Mouse (Mus musculus) forebrain, embryonic 11.5 days (tissue): ENCODE results near the gene Inpp5d. TPM values are rescaled to one million over a fixed set of nuclear protein-coding genes. Genes with fewer than 3 reads are reported as not detected.

ENCODE experiments used
- ATAC-seq: fragments of 200-750 bp; cut with Nextera tagmentation; replicated peaks from 2 replicates; pipeline ENCODE4 v1.8.0; 2017; ENCODE audit warnings: moderate TSS enrichment; ENCODE audit not compliant: low FRiP score
- DNase-seq: peaks from one replicate; pipeline ENCODE4 v3.0.0-alpha.2; 2017; ENCODE audit warnings: low spot score
- H3K27ac ChIP-seq: fragments of 300-500 bp; sonication (generic); 2 replicates; pipeline ENCODE4 v1.5.1; 2014; ENCODE audit warnings: low read depth, low read length
- H3K27me3 ChIP-seq: fragments of 300-500 bp; sonication (generic); 2 replicates; pipeline ENCODE4 v1.6.1; 2014; ENCODE audit warnings: mild to moderate bottlenecking, low read length, mixed read lengths; ENCODE audit not compliant: control insufficient read depth, insufficient read depth
- H3K36me3 ChIP-seq: fragments of 300-500 bp; sonication (generic); 2 replicates; pipeline ENCODE4 v1.6.1; 2014; ENCODE audit warnings: mild to moderate bottlenecking, low read length, moderate library complexity, mixed read lengths; ENCODE audit not compliant: control insufficient read depth, insufficient read depth
- H3K4me1 ChIP-seq: fragments of 300-500 bp; sonication (generic); replicated peaks from 2 replicates; pipeline ENCODE4 v1.6.1; 2014; ENCODE audit warnings: low read length, mixed read lengths; ENCODE audit not compliant: control insufficient read depth, insufficient read depth
- H3K4me2 ChIP-seq: fragments of 300-500 bp; sonication (generic); 2 replicates; pipeline ENCODE4 v1.6.1; 2014; ENCODE audit warnings: low read depth, mild to moderate bottlenecking, low read length, moderate library complexity, mixed read lengths; ENCODE audit not compliant: severe bottlenecking
- H3K4me3 ChIP-seq: fragments of 300-500 bp; sonication (generic); 2 replicates; pipeline ENCODE4 v1.5.1; 2014; ENCODE audit warnings: low read depth, low read length
- H3K9ac ChIP-seq: fragments of 300-500 bp; sonication (generic); 2 replicates; pipeline ENCODE4 v1.6.1; 2014; ENCODE audit warnings: low read length
- H3K9me3 ChIP-seq: fragments of 300-500 bp; sonication (generic); 2 replicates; pipeline ENCODE4 v1.6.1; 2016; ENCODE audit warnings: low read length, mixed read lengths; ENCODE audit not compliant: control insufficient read depth
- WGBS: fragments of 180-500 bp; shearing (Covaris S2); extraction: QIAGEN DNeasy Blood & Tissue Kit; methylation state at CpG from one replicate; pipeline ENCODE4 v1.1.7; 2014; 5-methylcytosine and 5-hydroxymethylcytosine counted together
- polyA plus RNA-seq: library from polyadenylated mRNA; unstranded; fragments of >200 nt; fragmentation: Nextera tagmentation; extraction: Ambion mirVana; gene quantifications from 2 replicates; pipeline ENCODE4 v1.2.1, GENCODE M21; 2014

The Inpp5d gene
- polyA plus RNA-seq, 1 experiment from 2014 or later: 3.6 TPM

DNA sequence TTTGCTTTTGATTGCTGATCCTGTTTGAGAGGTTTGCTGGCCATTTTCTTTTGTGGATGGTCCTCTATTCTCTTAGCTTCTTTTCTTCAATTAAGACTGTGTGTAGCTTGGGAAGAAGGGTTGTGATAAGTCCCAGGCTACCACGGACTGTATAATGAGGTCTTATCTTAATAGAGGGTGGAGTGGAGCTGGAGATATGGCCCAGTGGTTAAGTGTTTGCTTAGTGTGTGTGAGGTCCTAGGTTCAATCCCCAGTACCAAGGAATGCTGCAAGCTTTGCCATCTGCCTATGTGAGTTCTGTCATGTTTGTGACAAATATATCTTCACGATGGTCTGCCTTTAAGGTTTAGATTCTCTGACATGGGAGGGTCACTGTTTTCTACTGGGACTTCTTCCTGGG, 8.0 kb downstream of the Inpp5d start:
- DNase-seq (no peak), ATAC-seq (no peak)
- Histone ChIP-seq H3K9ac (no peak overlapping the region), H3K27ac (no peak overlapping the region), H3K27me3 (no peaks in the 10 kb centered on the region), H3K9me3 (no peaks in the 10 kb centered on the region), H3K4me2 (no peak overlapping the region), H3K4me1 (no peaks in the 10 kb centered on the region), H3K4me3 (no peak overlapping the region), H3K36me3 (no peaks in the 10 kb centered on the region)
- 78% methylated on average over 2 of the region's 2 CpGs for WGBS

GRCm38 (mm10) chr1:87631584-87631983, 11.5 kb downstream of the Inpp5d start:
- WGBS: 87% methylated on average over 10 of the region's 10 CpGs
- no peak overlapping the region for H3K9ac ChIP-seq
- H3K9me3 ChIP-seq: no peaks in the 10 kb centered on the region
- no peaks in the 10 kb centered on the region for H3K27me3 ChIP-seq
- no peak for DNase-seq
- H3K4me1 ChIP-seq: no peaks in the 10 kb centered on the region
- H3K4me3 ChIP-seq: no peak overlapping the region
- no peak for ATAC-seq
- H3K36me3 ChIP-seq: no peaks in the 10 kb centered on the region
- H3K4me2 ChIP-seq: no peak overlapping the region
- no peak overlapping the region for H3K27ac ChIP-seq

- no peaks in the 10 kb centered on the region for H3K36me3 ChIP-seq
- no peaks in the 10 kb centered on the region for H3K9me3 ChIP-seq
Observed at GRCm38 (mm10) chr1:87632163-87632562, 12.1 kb downstream of the Inpp5d start.

DNA sequence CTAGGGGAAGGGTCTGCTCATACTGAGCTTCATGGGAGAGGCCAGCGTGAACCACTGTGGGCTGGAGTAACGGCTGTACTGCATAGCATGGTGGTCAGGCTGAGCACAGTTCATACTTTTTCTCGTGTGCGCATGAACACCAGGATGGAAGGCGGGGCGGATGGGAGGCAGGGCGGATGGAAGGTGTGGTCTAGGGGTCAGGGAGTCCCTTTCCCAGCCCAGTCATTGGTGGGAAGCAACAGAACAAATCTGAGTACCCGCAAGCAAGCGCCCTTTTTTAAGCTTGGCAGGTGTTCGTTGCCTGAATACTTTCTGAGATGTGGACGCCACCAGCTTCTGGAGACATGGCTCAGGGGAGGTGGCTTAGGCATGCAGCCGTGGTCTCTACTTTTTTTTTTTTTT, 16.6 kb downstream of the Inpp5d start:
- no peaks in the 10 kb centered on the region for H3K27me3 ChIP-seq
- H3K4me1 ChIP-seq: no peaks in the 10 kb centered on the region
- ATAC-seq: no peak
- 92% methylated on average over 12 of the region's 12 CpGs for WGBS
- H3K36me3 ChIP-seq: no peaks in the 10 kb centered on the region
- no peaks in the 10 kb centered on the region for H3K9me3 ChIP-seq
- no peak overlapping the region for H3K27ac ChIP-seq
- no peak overlapping the region for H3K4me2 ChIP-seq
- no peak overlapping the region for H3K9ac ChIP-seq
- no peak overlapping the region for H3K4me3 ChIP-seq
- no peak for DNase-seq

More at GRCm38 (mm10) chr1:87632163-87632562, 12.1 kb downstream of the Inpp5d start:
- Histone ChIP-seq H3K27me3 (no peaks in the 10 kb centered on the region), H3K4me3 (no peak overlapping the region), H3K4me1 (no peaks in the 10 kb centered on the region), H3K9ac (no peak overlapping the region), H3K27ac (no peak overlapping the region), H3K4me2 (no peak overlapping the region)
- WGBS: 84% methylated on average over 6 of the region's 6 CpGs
- ATAC-seq (no peak), DNase-seq (no peak)

GRCm38 (mm10) chr1:87637121-87637877, 17.2 kb downstream of the Inpp5d start:
- ATAC-seq (peak; percentile 56), DNase-seq (no peak)
- no peaks in the 10 kb centered on the region for H3K36me3 ChIP-seq
- WGBS: 90% methylated on average over 4 of the region's 4 CpGs
- no peak overlapping the region for H3K9ac ChIP-seq
- no peaks in the 10 kb centered on the region for H3K27me3 ChIP-seq
- H3K4me1 ChIP-seq: no peaks in the 10 kb centered on the region
- H3K27ac ChIP-seq: no peak overlapping the region
- H3K4me3 ChIP-seq: no peak overlapping the region
- H3K9me3 ChIP-seq: no peaks in the 10 kb centered on the region
- no peak overlapping the region for H3K4me2 ChIP-seq

DNA sequence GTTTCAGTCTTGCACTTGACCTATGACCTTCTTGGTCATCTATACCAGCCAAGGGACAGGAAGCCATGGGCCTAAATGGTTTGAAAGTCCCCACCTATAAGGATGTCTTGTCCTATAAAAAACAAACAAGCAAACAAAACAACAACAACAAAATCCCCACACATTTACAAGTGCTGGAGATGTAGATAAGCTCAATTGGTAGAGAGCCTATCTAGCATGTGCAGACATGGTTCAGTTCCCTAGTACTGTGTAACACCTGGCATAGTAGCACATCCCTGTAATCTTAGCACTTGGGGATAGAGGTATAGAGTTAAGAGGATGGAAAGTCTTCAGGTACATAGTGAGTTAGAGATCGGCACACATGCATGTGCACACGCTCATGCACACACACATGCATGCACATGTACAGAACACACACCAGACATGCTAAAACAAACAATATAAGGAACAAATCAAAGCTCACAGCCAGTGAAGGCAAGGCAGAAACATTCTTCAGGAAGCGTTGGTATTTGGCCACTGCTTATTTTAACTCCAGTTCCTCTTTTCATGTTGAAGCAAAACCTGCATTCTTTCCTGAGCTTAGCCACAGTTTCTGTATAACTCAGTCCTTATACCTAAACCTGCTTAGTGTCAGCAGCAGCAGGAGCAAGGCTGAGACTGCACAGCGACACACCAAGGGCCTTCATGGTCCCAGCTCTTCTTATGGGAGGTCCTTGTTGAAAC, 17.9 kb downstream of the Inpp5d start:
- Histone ChIP-seq H3K9me3 (no peaks in the 10 kb centered on the region), H3K4me3 (no peak overlapping the region), H3K36me3 (no peaks in the 10 kb centered on the region), H3K27me3 (no peaks in the 10 kb centered on the region), H3K4me2 (no peak overlapping the region), H3K4me1 (no peaks in the 10 kb centered on the region), H3K9ac (no peak overlapping the region), H3K27ac (no peak overlapping the region)
- DNase-seq (no peak), ATAC-seq (no peak)
- 86% methylated on average over 4 of the region's 4 CpGs for WGBS

DNA sequence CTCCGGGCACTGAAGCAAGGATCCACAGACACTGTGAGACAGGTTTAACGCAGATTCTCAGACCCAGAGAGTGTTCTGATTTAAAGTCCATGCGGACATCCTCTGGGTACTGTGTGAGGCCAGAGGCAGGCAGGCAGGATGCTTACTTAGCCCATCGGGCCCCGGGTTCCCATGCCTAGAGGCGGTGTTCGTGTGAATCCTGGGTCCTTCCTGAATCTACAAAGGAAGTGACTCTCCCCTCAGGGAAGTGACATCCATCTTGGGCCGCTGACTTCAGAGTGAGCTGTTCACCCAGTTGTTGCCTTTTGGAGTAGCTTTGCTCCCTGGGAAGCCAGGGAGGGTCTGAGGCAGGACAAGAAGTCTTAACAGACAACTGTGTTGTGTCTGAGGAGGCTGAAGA, 19.6 kb downstream of the Inpp5d start:
- Histone ChIP-seq H3K4me2 (no peak overlapping the region), H3K9ac (no peak overlapping the region), H3K4me1 (no peaks in the 10 kb centered on the region), H3K9me3 (no peaks in the 10 kb centered on the region), H3K4me3 (no peak overlapping the region), H3K27me3 (no peaks in the 10 kb centered on the region), H3K27ac (0 out of 2 replicates have a peak overlapping the region, but pooled peaks have one; percentile 8), H3K36me3 (no peaks in the 10 kb centered on the region)
- no peak for DNase-seq
- ATAC-seq: no peak
- 87% methylated on average over 8 of the region's 8 CpGs for WGBS

GRCm38 (mm10) chr1:87640165-87640661, 20.1 kb downstream of the Inpp5d start:
- no peak for ATAC-seq
- no peak overlapping the region for H3K4me2 ChIP-seq
- DNase-seq: no peak
- no peaks in the 10 kb centered on the region for H3K36me3 ChIP-seq
- no peaks in the 10 kb centered on the region for H3K4me1 ChIP-seq
- H3K9me3 ChIP-seq: no peaks in the 10 kb centered on the region
- H3K27ac ChIP-seq: 0 out of 2 replicates have a peak overlapping the region, but pooled peaks have one; percentile 8
- H3K27me3 ChIP-seq: no peaks in the 10 kb centered on the region
- WGBS: 79% methylated on average over 17 of the region's 17 CpGs
- H3K4me3 ChIP-seq: no peak overlapping the region
- no peak overlapping the region for H3K9ac ChIP-seq
